Mouse (Mus musculus) bone marrow, adult 2 months (tissue): ENCODE data around the gene Fer. TPM values are rescaled to one million over a fixed set of nuclear protein-coding genes. Genes with fewer than 3 reads are reported as not detected.

Source experiments
- H3K27ac ChIP-seq: fragments of 200-500 bp; 2 replicates; pipeline ENCODE4 v1.5.1; 2012; ENCODE audit warnings: low read depth, mild to moderate bottlenecking, control low read depth, inconsistent platforms, low read length; ENCODE audit not compliant: control insufficient read depth, poor library complexity, insufficient read depth
- H3K4me1 ChIP-seq: fragments of 200-500 bp; 2 replicates; pipeline ENCODE4 v1.6.1; 2011; ENCODE audit warnings: low read length; ENCODE audit not compliant: control insufficient read depth, insufficient read depth
- H3K4me3 ChIP-seq: fragments of 200-500 bp; replicated peaks from 2 replicates; pipeline ENCODE3; 2011; ENCODE audit warnings: mild to moderate bottlenecking, low read depth, low read length, control low read depth; ENCODE audit not compliant: control insufficient read depth
- CTCF ChIP-seq: fragments of 200-500 bp; IDR thresholded peaks from 2 replicates; pipeline ENCODE4 v1.5.1; 2011; ENCODE audit warnings: low read length, control low read depth; ENCODE audit not compliant: control insufficient read depth, insufficient read depth
- POLR2A ChIP-seq: fragments of 200-500 bp; IDR thresholded peaks from 2 replicates; pipeline ENCODE4 v1.6.1; 2011; ENCODE audit warnings: low read depth, mild to moderate bottlenecking, control low read depth, low read length, borderline replicate concordance; ENCODE audit not compliant: control insufficient read depth
- WGBS: fragments of 180-500 bp; shearing (Covaris S2); methylation state at CpG from one replicate; pipeline ENCODE4 v1.1.7; 2018; 5-methylcytosine and 5-hydroxymethylcytosine counted together
- polyA plus RNA-seq: library from polyadenylated mRNA; stranded (reverse); fragments of >200 nt; gene quantifications from 2 replicates; pipeline ENCODE4 v1.2.4, GENCODE M21; 2011; ENCODE audit warnings: low replicate concordance; ENCODE audit not compliant: missing spikeins, insufficient read depth, insufficient read length

Fer gene
- polyA plus RNA-seq, 1 experiment = 4.9 TPM

GRCm38 (mm10) chr17:63997643-63998042, 134.8 kb downstream of the Fer start:
- no peaks in the 10 kb centered on the region for H3K4me1 ChIP-seq
- H3K27ac ChIP-seq = no peak overlapping the region
- TF ChIP-seq POLR2A = no peak
- no peak overlapping the region for H3K4me3 ChIP-seq
- 87% methylated on average over 6 of the region's 6 CpGs for WGBS

- WGBS = 89% methylated on average over 13 of the region's 13 CpGs
- Histone ChIP-seq H3K4me3 (no peak overlapping the region), H3K27ac (no peak overlapping the region), H3K4me1 (no peaks in the 10 kb centered on the region)
- no peak for TF ChIP-seq POLR2A
- TF ChIP-seq CTCF = no peak
Measured at GRCm38 (mm10) chr17:64003444-64003843, 140.6 kb downstream of the Fer start.

GRCm38 (mm10) chr17:64005575-64006249, 142.8 kb downstream of the Fer start:
- no peak for TF ChIP-seq POLR2A
- TF ChIP-seq CTCF = no peak
- no peak overlapping the region for H3K27ac ChIP-seq
- 83% methylated on average over 4 of the region's 4 CpGs for WGBS
- no peaks in the 10 kb centered on the region for H3K4me1 ChIP-seq
- H3K4me3 ChIP-seq = no peak overlapping the region

- Histone ChIP-seq H3K4me1 (no peaks in the 10 kb centered on the region), H3K4me3 (no peak overlapping the region), H3K27ac (no peak overlapping the region)
- 91% methylated on average over 4 of the region's 4 CpGs for WGBS
- no peak for TF ChIP-seq POLR2A
- TF ChIP-seq CTCF = no peak
Measured at GRCm38 (mm10) chr17:64016606-64017005, 153.7 kb downstream of the Fer start.

- no peak overlapping the region for H3K27ac ChIP-seq
- TF ChIP-seq CTCF (no peak), POLR2A (no peak)
- WGBS = 92% methylated on average over 6 of the region's 6 CpGs
- no peak overlapping the region for H3K4me3 ChIP-seq
- H3K4me1 ChIP-seq = no peaks in the 10 kb centered on the region
Measured at GRCm38 (mm10) chr17:64018240-64018639, 155.4 kb downstream of the Fer start.

- Histone ChIP-seq H3K27ac (no peak overlapping the region), H3K4me1 (no peaks in the 10 kb centered on the region), H3K4me3 (no peak overlapping the region)
- TF ChIP-seq POLR2A (no peak), CTCF (no peak)
- WGBS = 73% methylated on average over 3 of the region's 3 CpGs
Measured at GRCm38 (mm10) chr17:64018870-64019269, 156.0 kb downstream of the Fer start.

- 85% methylated on average over 5 of the region's 5 CpGs for WGBS
- H3K4me3 ChIP-seq = no peak overlapping the region
- no peaks in the 10 kb centered on the region for H3K4me1 ChIP-seq
- H3K27ac ChIP-seq = no peak overlapping the region
- TF ChIP-seq CTCF = no peak
- TF ChIP-seq POLR2A = no peak
Measured at GRCm38 (mm10) chr17:64019646-64020045, 156.8 kb downstream of the Fer start.

- no peaks in the 10 kb centered on the region for H3K4me1 ChIP-seq
- WGBS = 51% methylated on average over 2 of the region's 2 CpGs
Measured at GRCm38 (mm10) chr17:64026485-64026884, 163.6 kb downstream of the Fer start.

GRCm38 (mm10) chr17:64041771-64042170, 178.9 kb downstream of the Fer start:
- Histone ChIP-seq H3K4me3 (no peak overlapping the region), H3K4me1 (no peaks in the 10 kb centered on the region), H3K27ac (no peak overlapping the region)
- TF ChIP-seq POLR2A (no peak), CTCF (no peak)

More at GRCm38 (mm10) chr17:64026485-64026884, 163.6 kb downstream of the Fer start:
- TF ChIP-seq POLR2A = no peak
- TF ChIP-seq CTCF = no peak
- no peak overlapping the region for H3K27ac ChIP-seq
- no peak overlapping the region for H3K4me3 ChIP-seq
